Mouse (Mus musculus) liver, postnatal 0 days (tissue): ENCODE measurements around the gene Synpr. TPM values are rescaled to one million over a fixed set of nuclear protein-coding genes. Genes with fewer than 3 reads are reported as not detected.

ENCODE experiments used
- ATAC-seq: fragments of 200-750 bp; cut with Nextera tagmentation; 2 replicates; pipeline ENCODE4 v1.8.0; 2017; ENCODE audit warnings: mild to moderate bottlenecking, moderate library complexity
- DNase-seq: peaks from one replicate; pipeline ENCODE4 v3.0.0-alpha.2; 2016
- H3K27ac ChIP-seq: fragments of 300-500 bp; sonication (generic); 2 replicates; pipeline ENCODE4 v1.5.1; 2014; ENCODE audit warnings: antibody characterized with exemption, moderate library complexity, mild to moderate bottlenecking, low read depth
- H3K27me3 ChIP-seq: fragments of 300-500 bp; sonication (generic); 2 replicates; pipeline ENCODE4 v1.6.1; 2014; ENCODE audit warnings: low read length, control low read depth, mixed read lengths; ENCODE audit not compliant: insufficient read depth
- H3K36me3 ChIP-seq: fragments of 300-500 bp; sonication (generic); replicated peaks from 2 replicates; pipeline ENCODE4 v1.6.1; 2014; ENCODE audit warnings: mild to moderate bottlenecking, control low read depth, low read length, moderate library complexity, mixed read lengths; ENCODE audit not compliant: insufficient read depth
- H3K4me1 ChIP-seq: fragments of 300-500 bp; sonication (generic); 2 replicates; pipeline ENCODE4 v1.6.1; 2014; ENCODE audit warnings: antibody characterized with exemption, mild to moderate bottlenecking, control low read depth; ENCODE audit not compliant: insufficient read depth
- H3K4me2 ChIP-seq: fragments of 300-500 bp; sonication (generic); 2 replicates; pipeline ENCODE4 v1.6.1; 2014; ENCODE audit warnings: low read depth, mild to moderate bottlenecking, low read length, moderate library complexity, mixed read lengths
- H3K4me3 ChIP-seq: fragments of 300-500 bp; sonication (generic); 2 replicates; pipeline ENCODE4 v1.5.1; 2014; ENCODE audit warnings: low read depth, low read length
- H3K9ac ChIP-seq: fragments of 300-500 bp; sonication (generic); replicated peaks from 2 replicates; pipeline ENCODE4 v1.6.1; 2014; ENCODE audit warnings: mild to moderate bottlenecking, moderate library complexity
- H3K9me3 ChIP-seq: fragments of 300-500 bp; sonication (generic); 2 replicates; pipeline ENCODE4 v1.6.1; 2016; ENCODE audit warnings: mild to moderate bottlenecking, control low read depth, low read length, mixed read lengths
- CTCF ChIP-seq: sonication (generic); IDR thresholded peaks from 2 replicates; pipeline ENCODE4 v1.5.1; 2016; ENCODE audit warnings: antibody characterized with exemption, low read depth
- EP300 ChIP-seq: IDR thresholded peaks from 2 replicates; pipeline ENCODE4 v1.6.1; 2016; ENCODE audit warnings: antibody characterized with exemption, low read depth, mild to moderate bottlenecking
- WGBS: fragments of 180-500 bp; shearing (Covaris S2); extraction: QIAGEN DNeasy Blood & Tissue Kit; methylation state at CpG from one replicate; pipeline ENCODE4 v1.1.7; 2014; ENCODE audit not compliant: insufficient replicate concordance; 5-methylcytosine and 5-hydroxymethylcytosine counted together
- polyA plus RNA-seq: library from polyadenylated mRNA; unstranded; fragments of >200 nt; fragmentation: Nextera tagmentation; extraction: Ambion mirVana; gene quantifications from 2 replicates; pipeline ENCODE4 v1.2.1, GENCODE M21; 2015

The Synpr gene
- polyA plus RNA-seq, 1 experiment from 2014 or later, result not detected

- Histone ChIP-seq H3K4me3 (no peak overlapping the region), H3K9me3 (no peaks in the 10 kb centered on the region), H3K27ac (no peak overlapping the region), H3K36me3 (no peaks in the 10 kb centered on the region), H3K4me1 (no peaks in the 10 kb centered on the region), H3K9ac (no peak overlapping the region), H3K27me3 (no peaks in the 10 kb centered on the region), H3K4me2 (no peak overlapping the region)
- DNase-seq (no peak), ATAC-seq (no peak)
- TF ChIP-seq CTCF (no peak), EP300 (no peak)
- 59% methylated on average over 1 of the region's 1 CpGs for WGBS
Measured at GRCm38 (mm10) chr14:13553616-13554370, 269.2 kb downstream of the Synpr start.

DNA sequence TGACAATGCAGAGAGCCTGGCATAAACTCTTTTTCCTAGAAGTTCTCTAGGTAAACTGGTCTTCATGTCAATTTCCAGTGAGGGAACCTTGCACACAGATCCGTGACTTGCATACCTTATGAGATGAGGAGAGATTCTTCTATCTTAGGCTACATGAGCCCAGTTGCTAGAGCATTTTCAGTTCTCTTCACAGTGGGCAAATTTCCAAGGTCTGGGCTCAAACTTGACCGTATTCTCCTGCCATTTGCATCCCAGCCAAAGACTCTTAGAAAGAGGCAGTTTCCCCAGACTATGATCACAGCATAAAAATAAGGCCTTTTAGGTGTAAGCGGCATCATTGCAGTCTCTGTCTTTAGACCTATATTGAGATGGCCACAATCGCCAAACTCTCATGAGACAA lies 270.1 kb downstream of the Synpr start:
- Histone ChIP-seq H3K36me3 (no peaks in the 10 kb centered on the region), H3K27ac (no peak overlapping the region), H3K4me2 (no peak overlapping the region), H3K4me1 (no peaks in the 10 kb centered on the region), H3K4me3 (no peak overlapping the region), H3K9me3 (no peaks in the 10 kb centered on the region), H3K27me3 (no peaks in the 10 kb centered on the region), H3K9ac (no peak overlapping the region)
- TF ChIP-seq EP300 (no peak), CTCF (no peak)
- WGBS, result 72% methylated on average over 4 of the region's 4 CpGs
- no peak for DNase-seq
- no peak for ATAC-seq

DNA sequence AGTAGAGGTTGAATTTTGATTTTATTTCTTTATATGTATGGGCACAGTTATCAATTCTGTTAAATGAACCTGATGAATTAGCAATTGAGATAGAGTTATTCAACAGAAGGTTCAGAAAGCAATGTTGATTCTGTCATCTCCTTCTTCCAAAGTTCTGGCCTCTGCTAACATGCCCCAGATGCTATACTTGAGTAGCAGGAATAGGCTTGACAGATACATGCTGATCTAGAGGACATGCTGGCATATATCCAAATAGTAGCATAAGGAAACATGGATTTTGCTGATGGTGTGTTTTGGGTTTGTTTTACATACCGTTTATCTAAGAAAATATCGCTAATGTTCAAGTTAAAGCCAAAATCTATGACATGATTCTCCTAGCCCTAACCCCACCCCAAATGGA lies 273.5 kb downstream of the Synpr start:
- Histone ChIP-seq H3K9me3 (no peaks in the 10 kb centered on the region), H3K27ac (no peak overlapping the region), H3K4me2 (no peak overlapping the region), H3K9ac (no peak overlapping the region), H3K27me3 (no peaks in the 10 kb centered on the region), H3K36me3 (no peaks in the 10 kb centered on the region), H3K4me3 (no peak overlapping the region), H3K4me1 (no peaks in the 10 kb centered on the region)
- TF ChIP-seq CTCF, result no peak
- no peak for TF ChIP-seq EP300
- 64% methylated on average over 2 of the region's 2 CpGs for WGBS
- no peak for ATAC-seq
- no peak for DNase-seq

GRCm38 (mm10) chr14:13567250-13567649 lies 282.7 kb downstream of the Synpr start:
- ATAC-seq (no peak), DNase-seq (no peak)
- no peak overlapping the region for H3K4me3 ChIP-seq
- no peak overlapping the region for H3K4me2 ChIP-seq
- H3K4me1 ChIP-seq, result no peaks in the 10 kb centered on the region
- TF ChIP-seq CTCF (no peak), EP300 (no peak)
- no peaks in the 10 kb centered on the region for H3K27me3 ChIP-seq
- H3K27ac ChIP-seq, result no peak overlapping the region
- WGBS, result 55% methylated on average over 1 of the region's 1 CpGs
- H3K36me3 ChIP-seq, result no peaks in the 10 kb centered on the region
- H3K9ac ChIP-seq, result no peak overlapping the region
- no peaks in the 10 kb centered on the region for H3K9me3 ChIP-seq

DNA sequence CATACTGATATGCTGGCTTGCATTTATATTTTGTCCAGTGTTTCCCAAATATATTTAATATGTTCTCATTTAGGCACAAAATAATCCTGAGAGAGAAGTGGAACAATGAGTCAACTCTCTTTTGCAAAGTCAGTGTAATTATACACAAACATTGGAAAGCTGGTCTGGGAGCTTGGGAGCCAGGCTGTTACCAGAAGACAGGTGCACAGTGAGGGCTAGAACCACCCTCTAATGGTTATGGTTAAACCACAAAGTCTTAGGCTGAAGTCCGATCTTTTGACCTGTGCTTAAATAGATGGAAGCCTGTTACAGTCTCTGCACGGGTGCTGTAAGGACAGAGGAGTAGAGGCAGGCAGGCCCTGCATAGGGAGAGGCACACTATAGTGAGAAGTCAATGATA lies 283.4 kb downstream of the Synpr start:
- Histone ChIP-seq H3K36me3 (no peaks in the 10 kb centered on the region), H3K9me3 (no peaks in the 10 kb centered on the region), H3K9ac (no peak overlapping the region), H3K27ac (no peak overlapping the region), H3K4me3 (no peak overlapping the region), H3K4me1 (no peaks in the 10 kb centered on the region), H3K4me2 (no peak overlapping the region), H3K27me3 (no peaks in the 10 kb centered on the region)
- WGBS, result 66% methylated on average over 2 of the region's 2 CpGs
- ATAC-seq, result no peak
- TF ChIP-seq CTCF (no peak), EP300 (no peak)
- no peak for DNase-seq

- Histone ChIP-seq H3K9me3 (no peaks in the 10 kb centered on the region), H3K27me3 (no peaks in the 10 kb centered on the region), H3K27ac (no peak overlapping the region), H3K4me3 (no peak overlapping the region), H3K4me1 (no peaks in the 10 kb centered on the region), H3K9ac (no peak overlapping the region), H3K4me2 (no peak overlapping the region), H3K36me3 (no peaks in the 10 kb centered on the region)
- TF ChIP-seq EP300, result no peak
- TF ChIP-seq CTCF, result no peak
- ATAC-seq (no peak), DNase-seq (no peak)
Measured at GRCm38 (mm10) chr14:13571941-13572340, 287.4 kb downstream of the Synpr start.

GRCm38 (mm10) chr14:13572530-13572929 lies 287.9 kb downstream of the Synpr start:
- Histone ChIP-seq H3K27ac (no peak overlapping the region), H3K4me3 (no peak overlapping the region), H3K4me1 (no peaks in the 10 kb centered on the region), H3K9ac (no peak overlapping the region), H3K36me3 (no peaks in the 10 kb centered on the region), H3K27me3 (no peaks in the 10 kb centered on the region), H3K9me3 (no peaks in the 10 kb centered on the region), H3K4me2 (no peak overlapping the region)
- 5% methylated on average over 1 of the region's 1 CpGs for WGBS
- no peak for ATAC-seq
- DNase-seq, result no peak
- no peak for TF ChIP-seq EP300
- no peak for TF ChIP-seq CTCF
